Mouse (Mus musculus) myocyte (in vitro differentiated cells): ENCODE data around the gene Cxcl1.

Source experiments
- CEBPB ChIP-seq: IDR thresholded peaks from 2 replicates; pipeline ENCODE4 v1.6.1; 2011; ENCODE audit warnings: mild to moderate bottlenecking, moderate library complexity; ENCODE audit not compliant: poor library complexity, insufficient read depth, severe bottlenecking
- E2F4 ChIP-seq: IDR thresholded peaks from one replicate; pipeline ENCODE4 v1.6.1; 2011; ENCODE audit warnings: mild to moderate bottlenecking, control low read depth, moderate library complexity; ENCODE audit not compliant: insufficient read depth
- MAX ChIP-seq: IDR thresholded peaks from one replicate; pipeline ENCODE4 v1.6.1; 2011; ENCODE audit warnings: low read depth, mild to moderate bottlenecking, control low read depth
- MYOG ChIP-seq, 3 experiments: IDR thresholded peaks; one replicate each; pipeline ENCODE4 v1.6.1; 2011; ENCODE audit warnings: control low read depth in 2 of 3, low read depth in 2 of 3, mild to moderate bottlenecking in 2 of 3; ENCODE audit not compliant: insufficient read length in 2 of 3, control insufficient read depth in 1 of 3, insufficient read depth in 1 of 3
- POLR2A ChIP-seq: IDR thresholded peaks from one replicate; pipeline ENCODE4 v1.6.1; 2011; ENCODE audit warnings: low read depth, mild to moderate bottlenecking, control low read depth, moderate library complexity; ENCODE audit not compliant: insufficient read length
- POLR2AphosphoS2 ChIP-seq: IDR thresholded peaks from one replicate; pipeline ENCODE4 v1.6.1; 2011; ENCODE audit warnings: low read depth, control low read depth; ENCODE audit not compliant: insufficient read length
- SRF ChIP-seq: IDR thresholded peaks from one replicate; pipeline ENCODE4 v1.6.1; 2011; ENCODE audit warnings: low read depth; ENCODE audit not compliant: control insufficient read depth, insufficient read length
- TCF12 ChIP-seq: IDR thresholded peaks from one replicate; pipeline ENCODE4 v1.6.1; 2011; ENCODE audit warnings: mild to moderate bottlenecking, control low read depth; ENCODE audit not compliant: poor library complexity, insufficient read depth, severe bottlenecking
- USF1 ChIP-seq: IDR thresholded peaks from one replicate; pipeline ENCODE4 v1.6.1; 2011; ENCODE audit warnings: low read depth, mild to moderate bottlenecking, control low read depth, moderate library complexity

- TF ChIP-seq MYOG (IDR thresholded peaks at IDR 0.05; ENCODE audit: control insufficient read depth in 1 of 3, insufficient read depth in 1 of 3, insufficient read length in 2 of 3, low read depth in 2 of 3) (no peak), POLR2A (no peak), CEBPB (no peak), POLR2AphosphoS2 (no peak), E2F4 (no peak), USF1 (no peak), TCF12 (no peak), MAX (no peak), SRF (no peak)
Measured at GRCm38 (mm10) chr5:90931911-90932310, 40.9 kb downstream of the Cxcl1 start.
